Mouse (Mus musculus) E14TG2a.4 (cell line): ENCODE results near the gene Prmt6.

Experiments used
- CTCF ChIP-seq: conservative IDR thresholded peaks from 2 replicates; pipeline ENCODE4 v1.5.1; 2014; ENCODE audit warnings: low read length
- NANOG ChIP-seq: IDR thresholded peaks from 2 replicates; pipeline ENCODE4 v1.6.1; 2014; ENCODE audit warnings: borderline replicate concordance, low read length, mixed read lengths

- TF ChIP-seq CTCF (no peak), NANOG (no peak)
Measured at GRCm38 (mm10) chr3:110267790-110268189, 17.0 kb upstream of the Prmt6 start.
